Mouse (Mus musculus): ENCODE results near the gene Gucy2f.
"Not testable (repeated sequence)": the region's sequence is repeated elsewhere in the genome, so short reads cannot be mapped to it uniquely, and the experiment has no call there.

The Gucy2f gene

GRCm38 (mm10) chrX:142196831-142197230 is at the start of gene Gucy2f:
Gucy2f (minus strand) TSS chrX:142196931.
- ChIA-PET CTCF (no interaction called here), POLR2A (interaction anchor here in 1 of 4 experiments (1.0 kb wide), 1 partner anchor 27 kb away, joined by 3 read pairs; no protein-coding TSS in a partner anchor)

- ChIA-PET POLR2A (no interaction called here), CTCF (no interaction called here)
Observed at GRCm38 (mm10) chrX:142245682-142246327, 49.1 kb upstream of the Gucy2f start.

DNA sequence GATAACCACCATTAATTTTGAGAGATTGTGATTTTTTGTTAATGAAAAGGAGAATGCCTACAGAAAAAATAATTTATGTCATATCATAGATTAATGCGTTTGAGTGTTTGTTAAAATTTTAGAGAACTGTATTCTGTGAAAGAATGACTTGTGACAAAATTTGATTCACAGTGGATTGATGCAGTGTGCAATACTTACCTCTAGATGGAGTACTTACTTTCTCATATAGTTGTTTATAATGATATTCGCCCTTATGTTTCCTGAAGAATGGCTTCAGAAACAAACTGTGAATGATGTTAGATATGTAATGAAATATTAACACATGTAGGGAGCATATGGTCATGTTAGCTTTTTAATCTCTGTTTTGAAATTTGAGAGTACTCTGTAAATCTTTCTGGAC is 40.4 kb upstream of the Gucy2f start:
- ChIA-PET CTCF (no interaction called here), POLR2A (no interaction called here)

- CTCF ChIA-PET, POLR2A ChIA-PET: not testable (repeated sequence)
Observed at GRCm38 (mm10) chrX:142236146-142236545, 39.4 kb upstream of the Gucy2f start.

- ChIA-PET CTCF (interaction anchor here in 1 of 4 experiments (0.6 kb wide), 1 partner anchor 89 kb away, joined by 5 read pairs; no protein-coding TSS in a partner anchor), POLR2A (interaction anchor here in 2 of 4 experiments (0.6 to 1.4 kb wide), 4 partner anchors 11 to 162 kb away, joined by 3 to 8 read pairs (median 5); partner anchors contain the start of gene Acsl4 (in 2 of the 2))
Observed at GRCm38 (mm10) chrX:142228769-142229158, 32.0 kb upstream of the Gucy2f start.

DNA sequence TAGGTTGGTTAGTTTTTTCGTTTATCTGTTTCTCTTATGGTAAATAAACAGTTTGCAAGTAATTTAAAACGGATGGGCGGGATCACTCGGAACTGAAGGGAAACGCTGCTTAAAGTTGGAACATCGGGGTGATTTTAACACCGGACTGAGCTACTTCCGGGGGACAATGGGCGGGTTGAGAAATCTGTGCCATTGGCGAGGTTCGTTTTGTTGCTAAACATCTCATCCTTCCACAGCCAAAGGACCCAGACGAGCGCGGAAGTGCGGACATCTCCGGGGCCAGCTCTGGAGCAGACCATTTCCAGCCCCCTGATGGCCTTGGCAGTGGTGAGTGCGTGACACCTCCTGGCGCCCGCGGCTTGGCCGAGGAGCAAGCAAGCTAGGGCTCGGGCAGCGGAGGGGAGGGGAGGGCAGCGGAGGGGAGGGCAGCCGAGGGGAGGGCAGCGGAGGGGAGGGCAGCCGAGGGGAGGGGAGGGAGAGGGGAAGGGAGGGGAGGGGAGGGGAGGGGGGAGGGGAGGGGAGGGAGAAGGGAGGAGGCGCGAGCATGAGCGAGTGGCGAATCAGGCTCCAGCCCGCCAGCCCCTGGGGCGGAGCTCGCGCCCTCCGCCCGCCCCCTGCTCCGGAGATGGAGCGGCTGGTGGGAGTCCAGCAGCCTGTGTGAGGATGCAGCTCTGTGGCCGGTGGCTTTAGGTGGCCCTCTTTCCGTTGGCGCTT is 31.5 kb upstream of the Gucy2f start:
- POLR2A ChIA-PET = interaction anchor here in 3 of 4 experiments (0.6 to 1.4 kb wide), 6 partner anchors 11 to 456 kb away, joined by 3 to 8 read pairs (median 4); partner anchors contain the start of gene Acsl4 (in 2 of the 3)
- CTCF ChIA-PET = interaction anchor here in 1 of 4 experiments (0.6 kb wide), 1 partner anchor 90 kb away, joined by 5 read pairs; no protein-coding TSS in a partner anchor

DNA sequence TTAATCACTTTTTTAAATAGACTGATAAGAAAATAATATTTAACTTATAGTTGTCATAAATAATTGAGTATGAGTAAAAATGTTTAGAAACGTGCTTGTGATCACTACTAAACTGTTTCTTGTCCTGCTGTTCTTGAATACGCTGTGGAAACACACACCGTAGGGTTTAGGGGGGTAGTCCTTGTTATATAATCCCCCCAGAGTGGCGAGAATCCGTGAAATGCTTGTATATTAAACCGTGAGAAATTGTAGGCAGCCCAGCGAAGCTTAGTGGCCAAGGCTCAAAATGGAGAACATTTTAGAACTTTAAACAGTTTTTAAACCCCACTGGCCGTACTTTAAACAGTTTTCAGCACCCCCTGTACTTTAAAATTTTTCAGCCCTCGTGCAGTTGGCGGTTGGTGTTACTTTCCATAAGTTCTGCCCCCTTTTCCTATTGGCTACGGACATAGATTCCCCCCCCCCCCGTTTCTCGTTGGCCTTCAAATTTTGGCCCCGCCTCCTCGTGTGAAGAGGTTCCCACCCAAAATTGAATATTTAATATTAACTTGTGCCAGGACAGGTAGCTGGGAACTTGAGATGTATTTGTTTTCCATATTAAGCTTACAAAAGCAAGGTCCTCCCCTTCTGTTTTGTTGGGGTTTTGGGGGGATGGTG is 30.8 kb upstream of the Gucy2f start:
- CTCF ChIA-PET = no interaction called here
- POLR2A ChIA-PET = interaction anchor here in 3 of 4 experiments (0.6 to 1.4 kb wide), 3 partner anchors 78 to 457 kb away, joined by 3 to 8 read pairs (median 4); partner anchors contain the start of gene Acsl4 (in 1 of the 3)

GRCm38 (mm10) chrX:142226542-142226941 is 29.8 kb upstream of the Gucy2f start, which contains the start of gene Nxt2:
Nxt2 (plus strand) TSS chrX:142226770.
- ChIA-PET CTCF (no interaction called here), POLR2A (no interaction called here)

GRCm38 (mm10) chrX:142200295-142200694 is 3.6 kb upstream of the Gucy2f start:
- ChIA-PET CTCF (interaction anchor here in 2 of 4 experiments (0.6 to 1.0 kb wide), 4 partner anchors 12 to 329 kb away, joined by 3 to 4 read pairs (median 3); partner anchors contain the start of gene Acsl4 (in 1 of the 2)), POLR2A (no interaction called here)

DNA sequence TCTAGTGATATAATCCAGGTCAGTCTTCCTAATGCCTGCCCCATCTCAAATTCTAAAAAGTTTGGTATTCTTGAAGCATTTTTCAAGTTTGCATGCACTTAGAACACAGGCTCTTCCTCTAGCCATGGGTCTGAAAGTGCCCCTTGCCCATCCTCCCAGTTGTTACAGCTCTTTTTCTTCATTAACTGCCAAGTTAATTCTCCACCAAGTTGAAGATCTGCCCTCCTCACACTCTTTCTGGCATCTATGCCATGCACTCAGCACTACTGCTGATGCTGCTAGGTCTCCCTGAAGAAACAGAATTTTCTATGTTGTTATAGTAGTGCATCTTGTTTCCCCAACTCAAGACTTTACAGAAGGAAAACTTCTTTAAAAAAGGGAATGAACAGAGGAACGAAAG is 1.2 kb downstream of the Gucy2f start:
- ChIA-PET POLR2A (no interaction called here), CTCF (no interaction called here)

DNA sequence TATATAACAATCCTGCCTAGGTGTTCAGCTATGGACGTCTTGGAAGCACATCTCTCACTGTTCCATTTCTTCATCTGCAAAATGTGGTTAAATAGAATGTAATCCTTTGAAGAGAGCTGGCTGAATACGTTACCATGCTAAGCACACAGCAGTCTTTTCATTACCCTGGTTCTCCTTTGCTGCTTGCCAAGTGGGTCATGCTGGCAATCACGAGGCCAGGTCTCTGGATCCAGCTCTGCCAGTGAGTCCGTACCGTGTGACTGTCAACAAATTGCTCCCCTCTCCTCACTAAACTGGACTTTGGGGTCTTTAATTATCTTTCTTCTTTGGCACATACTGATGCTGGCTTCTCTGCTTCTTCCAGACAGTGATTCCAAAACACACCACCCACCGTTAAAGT is 2.3 kb downstream of the Gucy2f start:
- ChIA-PET POLR2A (no interaction called here), CTCF (no interaction called here)

DNA sequence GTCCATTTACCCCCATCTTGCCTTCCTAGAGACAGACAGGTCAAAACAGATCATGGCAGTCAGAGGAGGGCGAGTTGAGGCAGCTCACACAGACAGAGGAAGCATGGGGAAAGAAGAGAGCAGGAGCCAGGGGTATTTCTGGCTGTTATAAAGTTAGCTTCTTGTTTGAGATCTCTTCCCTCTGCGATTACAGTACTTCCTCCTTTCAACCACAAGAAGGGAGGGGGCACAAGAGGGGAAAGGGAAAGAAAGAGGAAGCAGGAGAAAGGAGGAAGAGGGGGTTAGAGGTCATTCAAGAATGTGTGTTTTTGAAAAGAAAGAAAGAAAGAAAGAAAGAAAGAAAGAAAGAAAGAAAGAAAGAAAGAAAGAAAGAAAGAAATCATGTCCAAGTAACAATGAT is 6.4 kb downstream of the Gucy2f start:
- POLR2A ChIA-PET = no interaction called here

DNA sequence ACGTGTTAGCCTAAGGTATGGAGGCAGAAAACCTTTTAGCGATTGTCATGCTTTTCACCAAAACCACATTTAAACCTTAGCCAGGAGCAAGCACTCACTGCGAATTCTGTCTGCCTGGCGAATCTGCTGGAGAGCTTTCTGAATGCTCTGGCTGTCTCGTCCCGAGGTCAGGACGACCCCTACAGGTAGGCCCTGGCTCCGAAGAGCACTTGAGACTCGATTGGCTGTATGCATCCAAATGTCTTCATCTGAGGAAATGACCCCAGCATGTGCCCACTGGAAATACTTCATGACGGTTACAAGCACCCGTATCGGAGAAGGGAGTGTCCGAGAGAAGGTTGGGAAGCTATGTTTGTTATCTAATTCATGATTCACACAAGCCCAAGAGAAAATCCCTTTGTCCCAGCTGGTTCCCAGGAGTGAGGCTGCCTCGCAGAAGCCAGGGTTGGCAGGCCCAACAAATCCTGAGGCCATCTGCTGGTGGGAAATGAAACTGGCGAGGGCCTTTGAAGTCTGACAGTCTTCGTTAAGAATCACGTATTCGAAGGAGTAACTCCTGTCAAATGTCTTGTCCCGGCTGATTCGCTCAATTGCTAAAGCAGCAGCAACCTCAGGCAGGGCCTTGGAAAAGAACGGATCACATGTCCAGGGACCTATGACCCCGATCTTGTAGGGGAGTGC is 7.6 kb downstream of the Gucy2f start:
- POLR2A ChIA-PET = no interaction called here
- CTCF ChIA-PET = interaction anchor here in 3 of 4 experiments (0.6 to 1.3 kb wide), 4 partner anchors 11 to 351 kb away, joined by 3 to 5 read pairs (median 4); no protein-coding TSS in a partner anchor

More for the DNA sequence above, 6.4 kb downstream of the Gucy2f start:
- CTCF ChIA-PET = no interaction called here

DNA sequence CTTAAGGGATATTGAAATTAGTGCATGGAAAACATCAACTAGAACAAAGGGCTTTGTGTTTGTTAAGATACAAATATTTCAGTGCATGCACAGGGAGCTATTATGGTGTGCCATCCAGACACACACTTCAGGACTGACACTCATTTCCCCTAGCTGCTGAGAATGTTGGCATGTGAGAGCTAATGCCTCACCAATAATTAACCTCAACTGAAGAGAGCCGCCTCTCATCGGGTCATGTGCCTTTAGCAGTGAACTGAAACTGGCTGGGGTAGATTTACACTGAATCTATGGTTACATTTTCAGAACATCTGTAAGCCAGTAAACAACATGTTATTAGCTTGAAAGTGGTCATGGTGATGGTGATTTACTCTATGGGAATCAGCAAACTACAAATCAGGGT is 14.7 kb downstream of the Gucy2f start:
- ChIA-PET CTCF (no interaction called here), POLR2A (no interaction called here)

DNA sequence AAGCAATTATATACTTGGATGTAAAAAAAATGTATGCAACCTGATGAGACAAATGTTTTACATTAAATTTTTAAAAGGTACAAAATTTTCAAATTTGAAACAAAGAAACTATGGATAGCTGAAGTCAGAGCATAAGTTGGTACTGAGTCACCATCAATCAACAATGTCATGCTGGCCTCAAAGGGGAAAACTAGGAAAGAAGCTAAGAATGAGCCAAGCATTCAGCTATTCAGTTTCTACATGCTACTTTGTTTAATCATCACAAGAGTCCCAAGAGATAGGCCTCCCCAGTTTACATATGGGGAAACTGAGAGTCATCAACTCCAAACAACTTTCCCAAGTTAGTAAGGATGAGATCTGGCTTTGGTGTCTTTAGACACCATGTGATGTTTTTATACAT is 19.8 kb downstream of the Gucy2f start:
- CTCF ChIA-PET = no interaction called here

DNA sequence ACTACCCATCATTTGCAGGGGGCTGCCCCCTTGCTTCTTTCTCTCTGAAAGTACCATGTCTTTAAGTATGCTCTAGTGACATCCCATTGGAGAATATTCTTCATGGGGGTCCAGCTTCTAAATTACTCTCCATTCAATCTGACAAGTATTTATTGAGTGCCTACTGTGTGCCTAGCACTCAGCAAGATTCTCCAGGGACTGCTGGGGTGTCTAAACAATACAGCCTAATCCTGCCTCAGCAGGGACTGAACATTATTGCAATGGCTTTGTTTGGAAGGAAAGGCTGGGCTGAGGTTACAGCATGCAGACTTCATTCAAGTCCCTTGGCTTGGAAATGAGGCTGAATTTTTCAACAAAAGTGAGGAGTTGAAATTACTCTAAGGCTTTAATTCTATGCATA is 81.0 kb downstream of the Gucy2f start:
- POLR2A ChIA-PET = no interaction called here
- CTCF ChIA-PET = no interaction called here

More for the DNA sequence above, 19.8 kb downstream of the Gucy2f start:
- POLR2A ChIA-PET = no interaction called here

DNA sequence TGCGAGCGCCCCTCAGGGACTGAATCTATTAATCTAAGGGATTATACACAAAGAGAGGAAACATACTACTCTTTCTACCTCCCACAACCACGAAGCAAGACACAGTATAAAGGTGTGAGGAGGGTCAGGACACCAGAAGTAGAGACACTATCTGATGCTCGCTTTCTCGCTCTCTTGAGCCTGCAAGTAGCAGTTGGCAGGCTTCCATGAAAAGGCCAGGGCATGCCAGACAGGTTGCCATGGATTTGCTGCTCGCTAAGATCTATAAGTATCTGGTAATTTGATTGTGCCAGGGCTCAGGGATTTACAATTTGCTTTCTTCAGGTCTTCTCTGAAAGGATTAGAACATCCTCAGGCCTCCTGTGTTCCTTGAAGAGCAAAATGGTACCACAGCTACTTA is 85.5 kb downstream of the Gucy2f start:
- ChIA-PET POLR2A (no interaction called here), CTCF (no interaction called here)

DNA sequence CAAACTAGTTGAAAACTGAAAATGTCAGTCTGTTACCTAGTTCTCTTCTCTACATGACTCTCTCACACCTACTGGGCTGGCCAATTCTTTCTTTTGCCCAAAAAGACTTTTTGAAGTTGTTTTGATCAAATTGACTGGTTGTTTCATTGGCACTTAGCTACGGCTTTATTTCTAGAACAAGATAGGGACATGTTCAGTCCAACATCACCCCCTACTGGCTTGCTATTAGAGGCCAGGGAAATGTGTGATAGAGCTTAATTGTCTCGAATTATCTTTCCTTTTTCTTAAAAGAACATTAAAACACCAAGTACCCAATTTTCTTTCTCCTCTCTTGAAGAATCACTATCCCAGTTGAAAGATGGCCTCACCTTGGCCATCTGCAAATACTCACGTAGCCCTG is 99.8 kb downstream of the Gucy2f start:
- ChIA-PET POLR2A (no interaction called here), CTCF (interaction anchor here in 3 of 4 experiments (0.7 to 1.5 kb wide), 5 partner anchors 10 to 885 kb away, joined by 3 to 5 read pairs (median 3); no protein-coding TSS in a partner anchor)

- POLR2A ChIA-PET = no interaction called here
- CTCF ChIA-PET = no interaction called here
Observed at GRCm38 (mm10) chrX:142095579-142095978, 101.2 kb downstream of the Gucy2f start.

Data from embryonic stem cell, embryonic (primary cell).